Mouse (Mus musculus) T-helper 1 cell (primary cell): ENCODE results near the gene Tyw3.
"Not testable (repeated sequence)": the region's sequence is repeated elsewhere in the genome, so short reads cannot be mapped to it uniquely, and the experiment has no call there.

Experiments
- in situ Hi-C: fragments of 300-600 bp; cut with MboI, MseI; formaldehyde crosslinking; loops from one replicate; pipeline ENCODE4 v1.15.1; 2025; ENCODE audit warnings: high pct_unique_total_duplicates

The Tyw3 gene

GRCm38 (mm10) chr3:154596934-154597554 lies at the start of gene Tyw3:
Tyw3 (minus strand) TSS chr3:154597104.
- in situ Hi-C loops = no loop called here

- in situ Hi-C loops = no loop called here
Measured at GRCm38 (mm10) chr3:154633091-154633490, 36.2 kb upstream of the Tyw3 start.

- in situ Hi-C loops = not testable (repeated sequence)
Measured at GRCm38 (mm10) chr3:154631281-154631680, 34.4 kb upstream of the Tyw3 start.

GRCm38 (mm10) chr3:154628284-154628683 lies 31.4 kb upstream of the Tyw3 start:
- in situ Hi-C loops = no loop called here

GRCm38 (mm10) chr3:154616106-154616505 lies 19.2 kb upstream of the Tyw3 start:
- in situ Hi-C loops = no loop called here

- in situ Hi-C loops = no loop called here
Measured at GRCm38 (mm10) chr3:154615304-154615703, 18.4 kb upstream of the Tyw3 start.

- in situ Hi-C loops = no loop called here
Measured at GRCm38 (mm10) chr3:154614771-154615170, 17.9 kb upstream of the Tyw3 start.

GRCm38 (mm10) chr3:154611888-154612287 lies 15.0 kb upstream of the Tyw3 start:
- in situ Hi-C loops = no loop called here

GRCm38 (mm10) chr3:154607896-154608295 lies 11.0 kb upstream of the Tyw3 start:
- in situ Hi-C loops = no loop called here

GRCm38 (mm10) chr3:154604871-154605270 lies 8.0 kb upstream of the Tyw3 start:
- in situ Hi-C loops = no loop called here

GRCm38 (mm10) chr3:154602141-154602540 lies 5.2 kb upstream of the Tyw3 start:
- in situ Hi-C loops = no loop called here

- in situ Hi-C loops = no loop called here
Measured at GRCm38 (mm10) chr3:154597561-154597960, 657 bp upstream of the Tyw3 start.

- in situ Hi-C loops = no loop called here
Measured at GRCm38 (mm10) chr3:154596488-154596933, 393 bp downstream of the Tyw3 start, which contains the start of gene Cryz. Cryz (plus strand) TSS chr3:154596711.

GRCm38 (mm10) chr3:154594156-154594555 lies 2.7 kb downstream of the Tyw3 start:
- in situ Hi-C loops = no loop called here

GRCm38 (mm10) chr3:154593596-154593995 lies 3.3 kb downstream of the Tyw3 start:
- in situ Hi-C loops = no loop called here

- in situ Hi-C loops = no loop called here
Measured at GRCm38 (mm10) chr3:154591621-154592020, 5.3 kb downstream of the Tyw3 start.

GRCm38 (mm10) chr3:154590971-154591370 lies 5.9 kb downstream of the Tyw3 start:
- in situ Hi-C loops = no loop called here

- in situ Hi-C loops = no loop called here
Measured at GRCm38 (mm10) chr3:154584351-154584750, 12.6 kb downstream of the Tyw3 start.

- in situ Hi-C loops = no loop called here
Measured at GRCm38 (mm10) chr3:154577895-154578294, 19.0 kb downstream of the Tyw3 start.

GRCm38 (mm10) chr3:154573666-154574065 lies 23.2 kb downstream of the Tyw3 start:
- in situ Hi-C loops = loop anchor here (5.0 kb wide), 2 partner anchors 241 to 306 kb away; partner anchors contain the start of gene Lhx8

GRCm38 (mm10) chr3:154572341-154572972 lies 24.4 kb downstream of the Tyw3 start:
- in situ Hi-C loops = loop anchor here (5.0 kb wide), 2 partner anchors 240 to 305 kb away; partner anchors contain the start of gene Lhx8

- in situ Hi-C loops = loop anchor here (5.0 kb wide), 2 partner anchors 238 to 303 kb away; partner anchors contain the start of gene Lhx8
Measured at GRCm38 (mm10) chr3:154570786-154571185, 26.1 kb downstream of the Tyw3 start.

GRCm38 (mm10) chr3:154570029-154570575 lies 26.8 kb downstream of the Tyw3 start:
- in situ Hi-C loops = loop anchor here (5.0 kb wide), 2 partner anchors 238 to 303 kb away; partner anchors contain the start of gene Lhx8
